Mouse (Mus musculus) megakaryocyte, embryonic 14.5 days (primary cell): ENCODE data around the gene Ubap2.

Experiments used
- FLI1 ChIP-seq: IDR thresholded peaks from 2 replicates; pipeline ENCODE4 v1.6.1; 2012; ENCODE audit warnings: low read length, inconsistent platforms, mixed read lengths
- GATA1 ChIP-seq: IDR thresholded peaks from 3 replicates; pipeline ENCODE4 v1.6.1; 2012; ENCODE audit warnings: mixed read lengths, low read length, inconsistent platforms, borderline replicate concordance

DNA sequence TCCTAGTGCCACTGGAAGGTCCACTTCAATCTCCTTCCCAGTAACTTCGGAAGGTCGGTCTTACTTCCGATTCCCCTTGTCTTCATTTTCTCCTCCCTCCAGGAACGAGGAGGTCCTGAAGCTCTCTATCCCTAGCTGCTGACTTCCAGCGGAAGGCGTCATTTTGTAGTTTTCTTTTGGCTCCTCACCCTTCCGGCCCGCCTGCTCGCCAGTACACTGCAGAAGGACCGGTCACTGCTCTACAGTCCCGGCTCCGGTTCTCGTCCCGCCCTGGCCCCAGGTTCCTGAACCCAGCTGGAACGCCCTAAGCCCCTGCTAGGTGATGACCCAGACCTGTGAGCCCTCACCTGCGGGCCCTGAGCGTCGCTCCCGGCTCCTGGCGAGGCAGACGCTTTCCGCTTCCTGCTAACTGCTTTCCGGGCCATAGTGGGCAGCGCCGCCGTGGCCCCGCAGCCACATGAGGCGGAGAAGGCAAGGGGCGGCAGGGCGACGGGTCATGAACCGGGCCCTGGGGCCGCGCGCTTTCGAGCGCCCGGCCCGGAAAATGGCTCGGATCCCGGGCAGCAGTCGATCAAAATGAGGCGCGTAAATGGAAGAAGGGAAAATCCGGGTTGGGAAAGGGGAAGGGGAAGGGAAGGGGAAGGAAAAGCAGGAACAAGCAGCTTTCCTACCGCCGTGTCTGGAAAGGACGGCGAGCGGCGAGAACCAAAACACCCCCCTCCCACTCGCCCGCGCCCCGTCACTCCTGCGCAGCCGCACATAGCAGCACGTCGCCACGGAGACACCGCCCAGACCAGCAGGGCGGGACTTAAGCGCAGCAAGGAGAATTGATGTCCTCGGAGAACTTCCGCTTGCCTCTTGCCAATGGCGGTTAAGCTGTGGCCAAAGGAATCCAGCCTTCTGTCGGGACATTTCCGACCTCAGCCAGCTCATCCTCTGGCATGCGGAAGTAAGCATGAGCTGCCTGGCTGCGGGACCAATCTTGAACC is 39.5 kb upstream of the Ubap2 start, which contains the start of gene Dcaf12:
- TF ChIP-seq GATA1, result no peak
- TF ChIP-seq FLI1, result 0 out of 2 replicates have a peak, but pooled peaks have one; percentile 12
